Mouse (Mus musculus): Measurements from ENCODE around the gene Dusp23. TPM values are rescaled to one million over a fixed set of nuclear protein-coding genes. Genes with fewer than 3 reads are reported as not detected.
A peak's percentile ranks its signal among the peaks of the same experiment; 100 is the strongest.

Dusp23 gene
- 7.9 and 8.6 TPM in 2 replicates for polyA plus RNA-seq (2016; fragmentation: Nextera tagmentation; extraction: Ambion mirVana)

- H3K27ac ChIP-seq: peak within 1 kb of the TSS; percentile 60
- H3K4me2 ChIP-seq (replicated peaks): peak within 1 kb of the TSS; percentile 63
- H3K9ac ChIP-seq: peak within 1 kb of the TSS; percentile 61
- H3K9me3 ChIP-seq (replicated peaks): no peaks in the 10 kb centered on the region
- H3K4me3 ChIP-seq: peak within 1 kb of the TSS; percentile 60
- ATAC-seq (ENCODE audit: low FRiP score): peak; percentile 99
- H3K4me1 ChIP-seq: no peaks in the 10 kb centered on the region
- no peaks in the 10 kb centered on the region for H3K27me3 ChIP-seq
- under 1% methylated on average over 53 of the region's 53 CpGs for WGBS
- H3K36me3 ChIP-seq: no peaks in the 10 kb centered on the region
These were observed at the start of gene Dusp23 for GRCm38 (mm10) chr1:172632451-172633326. Dusp23 (minus strand) TSS chr1:172632962.

DNA sequence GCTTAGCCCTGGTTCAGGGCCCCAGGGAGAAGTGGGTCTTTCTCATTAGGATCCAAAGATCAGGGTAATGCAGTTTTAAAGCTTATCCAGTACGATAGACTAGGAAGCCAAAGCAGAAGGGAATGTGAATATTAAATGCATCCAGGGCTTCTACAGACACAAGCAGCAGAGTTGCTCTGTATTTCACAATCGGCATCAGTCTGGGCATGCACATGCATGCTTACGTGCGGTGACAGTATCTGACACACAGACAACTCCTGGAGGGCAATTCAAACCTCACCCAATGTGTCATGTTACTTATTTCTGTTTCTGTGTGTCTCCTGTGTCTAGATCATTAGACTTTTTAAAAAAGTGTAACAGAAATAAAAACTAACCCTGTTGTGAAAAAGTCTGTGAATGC lies 48.0 kb upstream of the Dusp23 start:
- Histone ChIP-seq H3K27ac (no peak overlapping the region), H3K4me1 (no peaks in the 10 kb centered on the region), H3K36me3 (no peaks in the 10 kb centered on the region), H3K4me2 (replicated peaks) (no peak overlapping the region), H3K9me3 (replicated peaks) (0 out of 2 replicates have a peak, but pooled peaks cover 6% of the 10 kb centered on the region), H3K9ac (no peak overlapping the region), H3K4me3 (no peak overlapping the region), H3K27me3 (no peaks in the 10 kb centered on the region)
- no peak for ATAC-seq (ENCODE audit: low FRiP score)
- 79% methylated on average over 4 of the region's 4 CpGs for WGBS

DNA sequence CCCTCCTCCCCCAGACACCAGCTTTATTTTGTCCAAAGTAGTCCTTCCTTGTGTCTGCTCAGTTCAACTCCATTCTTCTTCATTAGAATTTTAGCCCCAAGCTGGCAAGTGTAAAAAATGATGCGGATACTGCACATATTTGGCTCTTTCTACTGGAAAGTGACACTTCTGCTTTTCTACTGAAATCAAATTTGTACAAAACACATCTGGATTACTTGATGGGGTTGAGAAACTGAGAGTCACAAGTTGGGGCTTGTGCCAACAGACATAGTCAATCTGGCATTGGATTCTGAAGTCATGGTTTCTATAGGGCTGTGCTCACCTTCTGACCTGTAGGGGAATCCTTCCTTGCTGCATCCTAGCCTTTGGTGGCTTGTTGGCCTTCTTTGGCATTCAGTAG lies 38.0 kb upstream of the Dusp23 start:
- 91% methylated on average over 1 of the region's 1 CpGs for WGBS
- Histone ChIP-seq H3K4me3 (no peak overlapping the region), H3K36me3 (no peaks in the 10 kb centered on the region), H3K9ac (no peak overlapping the region), H3K27me3 (no peaks in the 10 kb centered on the region), H3K9me3 (replicated peaks) (no peaks in the 10 kb centered on the region), H3K4me1 (no peaks in the 10 kb centered on the region), H3K4me2 (replicated peaks) (no peak overlapping the region), H3K27ac (no peak overlapping the region)
- ATAC-seq (ENCODE audit: low FRiP score): no peak

- Histone ChIP-seq H3K4me2 (replicated peaks) (no peak overlapping the region), H3K27me3 (no peaks in the 10 kb centered on the region), H3K4me1 (no peaks in the 10 kb centered on the region), H3K9me3 (replicated peaks) (no peaks in the 10 kb centered on the region), H3K36me3 (no peaks in the 10 kb centered on the region), H3K27ac (no peak overlapping the region), H3K4me3 (no peak overlapping the region), H3K9ac (no peak overlapping the region)
- WGBS: 44% methylated on average over 6 of the region's 6 CpGs
- peak; percentile 61; the same call in 1 of the 2 replicates for ATAC-seq (ENCODE audit: low FRiP score)
These were observed 34.8 kb upstream of the Dusp23 start for GRCm38 (mm10) chr1:172667597-172667996.

DNA sequence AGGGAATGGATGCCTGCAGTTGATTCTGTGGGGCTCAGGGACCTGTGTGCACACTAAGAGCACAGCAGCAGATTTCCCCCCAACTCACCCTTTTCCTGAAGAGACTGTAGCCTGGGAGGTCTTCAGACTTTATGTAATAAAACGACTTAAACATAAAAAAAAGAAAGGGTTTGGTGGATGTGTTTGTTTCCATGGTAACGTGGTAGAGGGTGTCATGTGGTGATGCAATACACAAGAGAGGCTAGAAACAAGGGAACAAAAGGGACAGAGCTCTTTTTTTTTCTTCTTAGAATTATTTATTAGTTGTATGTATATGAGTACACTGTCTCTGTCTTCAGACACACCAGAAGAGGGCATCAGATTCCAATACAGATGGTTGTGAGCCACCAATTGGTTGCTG lies 32.7 kb upstream of the Dusp23 start:
- Histone ChIP-seq H3K4me1 (no peaks in the 10 kb centered on the region), H3K27me3 (no peaks in the 10 kb centered on the region), H3K36me3 (no peaks in the 10 kb centered on the region), H3K27ac (no peak overlapping the region), H3K9me3 (replicated peaks) (no peaks in the 10 kb centered on the region), H3K9ac (no peak overlapping the region), H3K4me2 (replicated peaks) (no peak overlapping the region), H3K4me3 (no peak overlapping the region)
- no peak for ATAC-seq (ENCODE audit: low FRiP score)
- 63% methylated on average over 2 of the region's 2 CpGs for WGBS

- H3K4me3 ChIP-seq: no peak overlapping the region
- H3K9me3 ChIP-seq (replicated peaks): no peaks in the 10 kb centered on the region
- ATAC-seq (ENCODE audit: low FRiP score): no peak
- H3K36me3 ChIP-seq: no peaks in the 10 kb centered on the region
- no peak overlapping the region for H3K9ac ChIP-seq
- H3K27ac ChIP-seq: no peak overlapping the region
- WGBS: 88% methylated on average over 8 of the region's 8 CpGs
- H3K4me2 ChIP-seq (replicated peaks): no peak overlapping the region
- H3K4me1 ChIP-seq: no peaks in the 10 kb centered on the region
- H3K27me3 ChIP-seq: no peaks in the 10 kb centered on the region
These were observed 26.9 kb upstream of the Dusp23 start for GRCm38 (mm10) chr1:172659688-172660087.

- no peaks in the 10 kb centered on the region for H3K9me3 ChIP-seq (replicated peaks)
- no peaks in the 10 kb centered on the region for H3K27me3 ChIP-seq
- 63% methylated on average over 3 of the region's 3 CpGs for WGBS
- no peak overlapping the region for H3K4me3 ChIP-seq
- no peak for ATAC-seq (ENCODE audit: low FRiP score)
- H3K9ac ChIP-seq: no peak overlapping the region
- no peaks in the 10 kb centered on the region for H3K36me3 ChIP-seq
- no peak overlapping the region for H3K27ac ChIP-seq
- no peaks in the 10 kb centered on the region for H3K4me1 ChIP-seq
- H3K4me2 ChIP-seq (replicated peaks): no peak overlapping the region
These were observed 24.5 kb upstream of the Dusp23 start for GRCm38 (mm10) chr1:172657266-172657665.

GRCm38 (mm10) chr1:172653900-172654299 lies 21.1 kb upstream of the Dusp23 start:
- Histone ChIP-seq H3K27me3 (no peaks in the 10 kb centered on the region), H3K27ac (no peak overlapping the region), H3K4me1 (no peaks in the 10 kb centered on the region), H3K36me3 (no peaks in the 10 kb centered on the region), H3K9me3 (replicated peaks) (no peaks in the 10 kb centered on the region), H3K4me2 (replicated peaks) (no peak overlapping the region), H3K4me3 (no peak overlapping the region), H3K9ac (no peak overlapping the region)
- ATAC-seq (ENCODE audit: low FRiP score): no peak
- WGBS: 85% methylated on average over 6 of the region's 6 CpGs

DNA sequence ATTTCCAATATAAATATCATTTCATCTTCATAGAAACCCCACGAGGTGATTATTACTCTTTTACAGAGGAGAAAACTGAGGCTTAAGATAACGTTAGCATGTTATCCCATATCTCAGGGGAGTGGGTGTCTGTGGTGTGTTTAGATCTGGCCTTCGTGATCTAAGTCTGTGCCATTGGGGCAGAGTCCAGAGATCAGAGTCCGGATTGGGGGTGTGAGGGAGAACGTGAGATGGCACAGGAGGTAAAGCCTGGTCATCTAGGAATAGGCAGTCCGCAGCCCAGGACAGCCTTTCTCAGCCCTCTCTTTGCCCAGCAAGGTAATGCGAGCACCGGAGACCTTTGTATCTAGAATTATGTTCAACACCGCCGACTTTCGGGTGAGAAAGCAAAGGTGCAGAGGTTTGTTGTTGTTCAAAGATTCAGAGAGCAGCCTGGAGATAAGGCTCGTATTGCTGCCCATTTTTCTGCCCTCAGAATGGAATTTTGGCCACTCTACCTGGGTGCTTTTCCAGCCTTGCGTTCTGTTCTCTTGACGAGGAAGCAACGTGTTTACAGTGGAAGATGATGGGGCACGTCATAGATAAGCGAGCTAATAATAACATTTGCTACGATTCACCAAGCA lies 19.4 kb upstream of the Dusp23 start:
- no peaks in the 10 kb centered on the region for H3K36me3 ChIP-seq
- no peaks in the 10 kb centered on the region for H3K4me1 ChIP-seq
- no peak overlapping the region for H3K4me3 ChIP-seq
- no peak overlapping the region for H3K9ac ChIP-seq
- ATAC-seq (ENCODE audit: low FRiP score): no peak
- no peak overlapping the region for H3K27ac ChIP-seq
- WGBS: 87% methylated on average over 18 of the region's 18 CpGs
- no peaks in the 10 kb centered on the region for H3K27me3 ChIP-seq
- no peaks in the 10 kb centered on the region for H3K9me3 ChIP-seq (replicated peaks)
- H3K4me2 ChIP-seq (replicated peaks): no peak overlapping the region

- H3K4me3 ChIP-seq: no peak overlapping the region
- H3K9ac ChIP-seq: no peak overlapping the region
- H3K27ac ChIP-seq: no peak overlapping the region
- ATAC-seq (ENCODE audit: low FRiP score): no peak
- H3K27me3 ChIP-seq: no peaks in the 10 kb centered on the region
- no peaks in the 10 kb centered on the region for H3K9me3 ChIP-seq (replicated peaks)
- 86% methylated on average over 10 of the region's 10 CpGs for WGBS
- H3K36me3 ChIP-seq: no peaks in the 10 kb centered on the region
- no peak overlapping the region for H3K4me2 ChIP-seq (replicated peaks)
- H3K4me1 ChIP-seq: no peaks in the 10 kb centered on the region
These were observed 18.7 kb upstream of the Dusp23 start for GRCm38 (mm10) chr1:172651288-172651987.

DNA sequence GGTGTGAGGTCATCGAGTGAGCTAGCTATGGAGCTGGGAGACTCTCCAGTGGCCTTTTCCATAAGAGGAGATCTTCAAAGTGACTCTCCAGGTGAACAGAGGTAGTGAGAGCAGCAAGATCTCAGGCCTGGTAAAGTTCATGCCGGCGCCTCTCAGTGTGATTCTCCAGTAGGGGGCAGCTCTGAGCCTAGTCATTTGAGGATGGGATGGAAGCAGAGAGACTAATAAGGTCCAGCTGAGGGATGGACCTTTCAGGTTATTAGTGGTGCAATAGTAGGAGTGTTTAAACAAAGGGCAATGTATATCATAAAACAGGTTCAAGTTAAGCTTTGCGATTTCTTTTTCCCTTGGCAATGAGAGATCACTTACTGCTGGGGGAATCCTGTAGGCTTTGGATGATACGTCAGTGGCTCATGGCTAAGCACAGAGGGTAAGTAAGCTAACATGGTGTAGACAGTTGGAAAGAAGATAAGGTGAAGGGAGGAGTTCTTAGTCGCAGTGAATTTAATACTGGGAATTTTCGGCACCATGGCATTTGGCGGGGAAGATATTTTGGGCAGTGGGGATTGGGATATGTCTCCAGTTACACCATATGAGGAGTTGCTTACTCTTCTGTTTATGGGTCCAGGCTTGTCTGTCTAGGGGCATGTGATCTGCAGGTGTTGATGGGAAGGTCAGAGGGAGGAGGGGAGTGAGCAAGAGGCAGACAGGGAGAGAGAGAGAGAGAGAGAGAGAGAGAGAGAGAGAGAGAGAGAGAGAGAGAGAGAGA lies 17.9 kb upstream of the Dusp23 start:
- ATAC-seq (ENCODE audit: low FRiP score): no peak
- Histone ChIP-seq H3K36me3 (no peaks in the 10 kb centered on the region), H3K9me3 (replicated peaks) (no peaks in the 10 kb centered on the region), H3K9ac (no peak overlapping the region), H3K27ac (no peak overlapping the region), H3K4me1 (no peaks in the 10 kb centered on the region), H3K4me3 (no peak overlapping the region), H3K4me2 (replicated peaks) (no peak overlapping the region), H3K27me3 (no peaks in the 10 kb centered on the region)
- WGBS: 59% methylated on average over 8 of the region's 8 CpGs

DNA sequence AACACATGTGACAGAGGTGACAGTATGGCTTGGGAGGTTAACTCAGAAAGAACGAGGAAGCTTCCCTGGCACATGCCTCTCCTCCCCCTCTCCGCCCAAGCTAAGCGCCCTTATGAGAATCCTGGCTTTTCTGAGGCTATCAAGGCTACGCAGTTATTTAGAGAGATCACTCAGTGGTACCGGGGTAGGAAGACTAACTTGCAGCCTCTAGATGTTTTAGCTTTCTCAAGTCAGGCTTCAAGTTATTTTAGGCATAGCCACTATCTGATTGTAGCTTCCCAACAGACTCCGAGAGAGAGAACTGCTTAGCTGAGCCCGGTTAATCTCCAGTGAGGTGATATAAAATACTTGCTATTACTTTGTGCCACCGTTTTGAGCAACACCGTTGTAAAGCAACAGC lies 16.6 kb upstream of the Dusp23 start:
- Histone ChIP-seq H3K4me2 (replicated peaks) (no peak overlapping the region), H3K36me3 (no peaks in the 10 kb centered on the region), H3K4me3 (no peak overlapping the region), H3K27ac (no peak overlapping the region), H3K4me1 (no peaks in the 10 kb centered on the region), H3K9ac (no peak overlapping the region), H3K27me3 (no peaks in the 10 kb centered on the region), H3K9me3 (replicated peaks) (no peaks in the 10 kb centered on the region)
- WGBS: 90% methylated on average over 9 of the region's 9 CpGs
- no peak for ATAC-seq (ENCODE audit: low FRiP score)

Data from hindbrain, embryonic 12.5 days (tissue).